Mouse (Mus musculus): ENCODE results near the gene Barhl2. TPM values are rescaled to one million over a fixed set of nuclear protein-coding genes. Genes with fewer than 3 reads are reported as not detected.

Gene Barhl2
- polyA plus RNA-seq, 1 experiment from 2014 or later = 6.2 TPM

- H3K36me3 ChIP-seq (replicated peaks) = no peaks in the 10 kb centered on the region
- peaks cover 97% of the 10 kb centered on the region for H3K27me3 ChIP-seq
- peaks cover 70% of the 10 kb centered on the region for H3K4me1 ChIP-seq
- H3K27ac ChIP-seq = no peak overlapping the region
- ATAC-seq (ENCODE audit: low FRiP score) = no peak
- H3K4me2 ChIP-seq = no peak overlapping the region
- H3K9ac ChIP-seq = no peak overlapping the region
- H3K4me3 ChIP-seq (replicated peaks) = no peak overlapping the region
- 7% methylated on average over 3 of the region's 3 CpGs for WGBS
- H3K9me3 ChIP-seq = no peaks in the 10 kb centered on the region
Observed at GRCm38 (mm10) chr5:106461431-106461830, 3.5 kb upstream of the Barhl2 start.

GRCm38 (mm10) chr5:106460535-106460934 lies 2.6 kb upstream of the Barhl2 start:
- Histone ChIP-seq H3K27ac (0 out of 2 replicates have a peak overlapping the region, but pooled peaks have one; percentile 53), H3K9ac (no peak overlapping the region), H3K36me3 (replicated peaks) (no peaks in the 10 kb centered on the region), H3K9me3 (no peaks in the 10 kb centered on the region), H3K4me1 (peaks cover 61% of the 10 kb centered on the region), H3K27me3 (peaks cover 95% of the 10 kb centered on the region), H3K4me2 (peak overlapping the region; percentile 89), H3K4me3 (replicated peaks) (peak overlapping the region; percentile 61; the same call in 1 of the 2 replicates)
- 1% methylated on average over 17 of the region's 17 CpGs for WGBS
- ATAC-seq (ENCODE audit: low FRiP score) = no peak

GRCm38 (mm10) chr5:106460001-106460511 lies 2.1 kb upstream of the Barhl2 start:
- Histone ChIP-seq H3K4me1 (peaks cover 57% of the 10 kb centered on the region), H3K36me3 (replicated peaks) (no peaks in the 10 kb centered on the region), H3K27ac (peak overlapping the region; percentile 53; the same call in 1 of the 2 replicates), H3K4me2 (peak overlapping the region; percentile 89), H3K4me3 (replicated peaks) (peak overlapping the region; percentile 61), H3K9me3 (no peaks in the 10 kb centered on the region), H3K27me3 (peaks cover 95% of the 10 kb centered on the region), H3K9ac (0 out of 2 replicates have a peak overlapping the region, but pooled peaks have one; percentile 21)
- under 1% methylated on average over 22 of the region's 22 CpGs for WGBS
- no peak for ATAC-seq (ENCODE audit: low FRiP score)

- Histone ChIP-seq H3K27ac (peak overlapping the region; percentile 33), H3K4me2 (peak overlapping the region; percentile 89), H3K4me1 (peaks cover 48% of the 10 kb centered on the region), H3K9ac (peak overlapping the region; percentile 65), H3K36me3 (replicated peaks) (no peaks in the 10 kb centered on the region), H3K27me3 (peaks cover 95% of the 10 kb centered on the region), H3K4me3 (replicated peaks) (peak overlapping the region; percentile 61), H3K9me3 (no peaks in the 10 kb centered on the region)
- WGBS = 1% methylated on average over 31 of the region's 31 CpGs
- ATAC-seq (ENCODE audit: low FRiP score) = peak; percentile 2; the same call in 1 of the 2 replicates
Observed at GRCm38 (mm10) chr5:106459120-106459641, 1.2 kb upstream of the Barhl2 start.

GRCm38 (mm10) chr5:106458477-106459119 lies 632 bp upstream of the Barhl2 start:
- Histone ChIP-seq H3K4me2 (peak overlapping the region; percentile 89), H3K9ac (peak overlapping the region; percentile 65), H3K36me3 (replicated peaks) (no peaks in the 10 kb centered on the region), H3K27me3 (peaks cover 95% of the 10 kb centered on the region), H3K4me1 (peaks cover 45% of the 10 kb centered on the region), H3K27ac (peak overlapping the region; percentile 81), H3K4me3 (replicated peaks) (peak overlapping the region; percentile 61), H3K9me3 (no peaks in the 10 kb centered on the region)
- ATAC-seq (ENCODE audit: low FRiP score) = peak; percentile 88
- WGBS = under 1% methylated on average over 66 of the region's 68 CpGs

GRCm38 (mm10) chr5:106457111-106457925 lies 648 bp downstream of the Barhl2 start:
- peak overlapping the region; percentile 81 for H3K27ac ChIP-seq
- WGBS = under 1% methylated on average over 63 of the region's 63 CpGs

GRCm38 (mm10) chr5:106455984-106456383 lies 2.0 kb downstream of the Barhl2 start:
- no peak for ATAC-seq (ENCODE audit: low FRiP score)

More at GRCm38 (mm10) chr5:106457111-106457925, 648 bp downstream of the Barhl2 start:
- no peaks in the 10 kb centered on the region for H3K9me3 ChIP-seq
- peaks cover 41% of the 10 kb centered on the region for H3K4me1 ChIP-seq
- H3K27me3 ChIP-seq = peaks cover 93% of the 10 kb centered on the region
- peak overlapping the region; percentile 65 for H3K9ac ChIP-seq
- no peak for ATAC-seq (ENCODE audit: low FRiP score)
- peak overlapping the region; percentile 89 for H3K4me2 ChIP-seq
- H3K4me3 ChIP-seq (replicated peaks) = peak overlapping the region; percentile 61
- no peaks in the 10 kb centered on the region for H3K36me3 ChIP-seq (replicated peaks)

GRCm38 (mm10) chr5:106455106-106455920 lies 2.7 kb downstream of the Barhl2 start:
- H3K9ac ChIP-seq = peak overlapping the region; percentile 59
- peak overlapping the region; percentile 47 for H3K4me2 ChIP-seq
- 1% methylated on average over 17 of the region's 17 CpGs for WGBS
- peaks cover 45% of the 10 kb centered on the region for H3K4me1 ChIP-seq
- H3K4me3 ChIP-seq (replicated peaks) = peak overlapping the region; percentile 38
- no peak for ATAC-seq (ENCODE audit: low FRiP score)
- peaks cover 92% of the 10 kb centered on the region for H3K27me3 ChIP-seq
- H3K9me3 ChIP-seq = no peaks in the 10 kb centered on the region
- H3K27ac ChIP-seq = peak overlapping the region; percentile 80
- no peaks in the 10 kb centered on the region for H3K36me3 ChIP-seq (replicated peaks)

More at GRCm38 (mm10) chr5:106455984-106456383, 2.0 kb downstream of the Barhl2 start:
- Histone ChIP-seq H3K36me3 (replicated peaks) (no peaks in the 10 kb centered on the region), H3K4me2 (peak overlapping the region; percentile 47; the same call in 1 of the 2 replicates), H3K9me3 (no peaks in the 10 kb centered on the region), H3K4me1 (peaks cover 49% of the 10 kb centered on the region), H3K27ac (peak overlapping the region; percentile 80; the same call in 1 of the 2 replicates), H3K9ac (peak overlapping the region; percentile 59), H3K27me3 (peaks cover 92% of the 10 kb centered on the region), H3K4me3 (replicated peaks) (peak overlapping the region; percentile 38)
- WGBS = 1% methylated on average over 7 of the region's 7 CpGs

GRCm38 (mm10) chr5:106454411-106455105 lies 3.4 kb downstream of the Barhl2 start:
- Histone ChIP-seq H3K4me2 (peak overlapping the region; percentile 47), H3K4me3 (replicated peaks) (peak overlapping the region; percentile 38), H3K4me1 (peaks cover 40% of the 10 kb centered on the region), H3K9me3 (no peaks in the 10 kb centered on the region), H3K27ac (peak overlapping the region; percentile 80), H3K36me3 (replicated peaks) (no peaks in the 10 kb centered on the region), H3K27me3 (peaks cover 92% of the 10 kb centered on the region), H3K9ac (peak overlapping the region; percentile 59)
- ATAC-seq (ENCODE audit: low FRiP score) = no peak
- WGBS = 1% methylated on average over 9 of the region's 9 CpGs

- Histone ChIP-seq H3K4me1 (peaks cover 36% of the 10 kb centered on the region), H3K9me3 (no peaks in the 10 kb centered on the region), H3K4me2 (peak overlapping the region; percentile 47), H3K9ac (peak overlapping the region; percentile 59), H3K36me3 (replicated peaks) (no peaks in the 10 kb centered on the region), H3K27ac (peak overlapping the region; percentile 80), H3K4me3 (replicated peaks) (peak overlapping the region; percentile 38), H3K27me3 (peaks cover 92% of the 10 kb centered on the region)
- WGBS = under 1% methylated on average over 13 of the region's 13 CpGs
- ATAC-seq (ENCODE audit: low FRiP score) = no peak
Observed at GRCm38 (mm10) chr5:106453886-106454321, 4.1 kb downstream of the Barhl2 start.
